Mouse (Mus musculus) cerebellum, adult (tissue): ENCODE measurements around the gene Larp1.

Source experiments
- ATAC-seq: cut with Nextera tagmentation; 2 replicates; pipeline ENCODE4 v1.9.2; 2017; ENCODE audit warnings: mild to moderate bottlenecking, moderate library complexity, mixed read lengths; ENCODE audit not compliant: insufficient number of reproducible peaks, low FRiP score, low TSS enrichment

The Larp1 gene

GRCm38 (mm10) chr11:58009051-58009515, at the start of gene Larp1:
TSS of gene Larp1 (plus strand) at chr11:58009064.
- ATAC-seq, result no peak

GRCm38 (mm10) chr11:57959924-57960323, 48.9 kb upstream of the Larp1 start:
- no peak for ATAC-seq

GRCm38 (mm10) chr11:57962382-57963285, 46.2 kb upstream of the Larp1 start:
- ATAC-seq, result peak; percentile 91

GRCm38 (mm10) chr11:57963291-57963870, 45.5 kb upstream of the Larp1 start:
- no peak for ATAC-seq

GRCm38 (mm10) chr11:57966630-57967029, 42.2 kb upstream of the Larp1 start:
- no peak for ATAC-seq

GRCm38 (mm10) chr11:57968301-57968700, 40.6 kb upstream of the Larp1 start:
- ATAC-seq, result no peak

- ATAC-seq, result no peak
These were observed 38.3 kb upstream of the Larp1 start for GRCm38 (mm10) chr11:57970541-57970940.

GRCm38 (mm10) chr11:57973001-57973912, 35.6 kb upstream of the Larp1 start:
- ATAC-seq, result peak; percentile 81; the same call in 1 of the 2 replicates

GRCm38 (mm10) chr11:57973913-57974234, 35.0 kb upstream of the Larp1 start:
- no peak for ATAC-seq

GRCm38 (mm10) chr11:57975876-57976275, 33.0 kb upstream of the Larp1 start:
- no peak for ATAC-seq

- no peak for ATAC-seq
These were observed 31.2 kb upstream of the Larp1 start for GRCm38 (mm10) chr11:57977681-57978080.

- no peak for ATAC-seq
These were observed 29.2 kb upstream of the Larp1 start for GRCm38 (mm10) chr11:57979621-57980020.

GRCm38 (mm10) chr11:57981083-57981809, 27.6 kb upstream of the Larp1 start:
- no peak for ATAC-seq

GRCm38 (mm10) chr11:57983480-57984342, 25.2 kb upstream of the Larp1 start:
- ATAC-seq, result no peak

GRCm38 (mm10) chr11:57984343-57984666, 24.6 kb upstream of the Larp1 start:
- no peak for ATAC-seq

- ATAC-seq, result no peak
These were observed 23.4 kb upstream of the Larp1 start for GRCm38 (mm10) chr11:57985485-57985884.

- no peak for ATAC-seq
These were observed 22.8 kb upstream of the Larp1 start for GRCm38 (mm10) chr11:57986053-57986452.

- ATAC-seq, result no peak
These were observed 22.4 kb upstream of the Larp1 start for GRCm38 (mm10) chr11:57986456-57986855.

- ATAC-seq, result no peak
These were observed 22.0 kb upstream of the Larp1 start for GRCm38 (mm10) chr11:57986861-57987260.
